Mouse (Mus musculus): ENCODE results near the gene Mmaa.

Gene Mmaa

DNA sequence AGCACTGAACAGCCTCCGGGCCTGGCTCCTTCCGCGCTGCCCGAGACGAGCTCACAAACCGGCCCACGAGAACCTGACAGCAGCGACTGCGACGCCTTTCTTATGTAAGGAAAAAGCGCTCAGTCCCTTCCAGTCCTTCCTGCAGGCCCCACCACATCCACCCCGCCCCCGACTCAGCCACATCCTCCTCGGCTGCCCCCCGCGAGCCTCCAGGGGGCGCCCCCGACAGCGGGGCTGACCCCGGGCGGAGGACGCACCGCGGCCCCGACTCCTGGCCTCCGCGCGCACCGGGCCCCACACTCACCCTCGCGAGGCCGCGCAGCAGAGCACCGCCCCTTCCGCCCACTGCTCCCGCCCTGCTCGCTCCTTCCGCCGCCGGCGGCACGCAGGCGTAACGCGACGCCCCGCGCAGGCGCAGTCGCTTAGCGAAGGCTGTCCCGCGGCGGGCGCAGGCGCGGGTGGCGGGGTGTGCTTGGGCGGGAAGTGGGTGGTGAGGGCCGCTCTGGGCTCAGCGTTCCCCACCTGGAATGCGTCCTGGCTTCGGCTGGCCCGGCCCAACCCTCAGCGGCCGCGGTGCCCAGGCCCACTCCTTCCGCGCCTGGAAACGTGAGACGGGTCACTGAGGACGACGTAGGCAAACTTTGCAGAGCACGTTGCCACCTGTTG, at the start of gene Mmaa:
Gene Mmaa (minus strand): TSS at position 328 of the 666 bp plus-strand sequence.
- DNase-seq (ENCODE audit: low read depth, low spot score), result peak; percentile 95

DNA sequence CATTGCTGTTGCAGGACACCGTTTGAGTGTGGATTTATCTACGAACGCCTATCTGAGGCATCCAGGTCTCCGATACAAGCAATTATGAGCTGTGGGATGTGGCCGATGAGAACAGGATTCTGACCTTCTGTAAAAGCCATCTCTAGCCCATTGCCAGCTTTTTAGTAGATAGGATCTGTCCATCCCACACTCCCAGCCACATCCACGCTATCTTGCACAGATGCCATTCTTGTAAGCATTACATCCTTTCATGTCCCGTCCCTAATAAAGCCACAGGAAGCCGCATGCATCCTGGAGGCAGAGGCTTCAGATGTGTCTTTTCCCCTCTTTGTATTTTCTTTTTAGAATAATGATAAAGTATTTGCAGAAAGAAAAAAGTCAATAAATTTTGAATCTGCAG, 46.5 kb upstream of the Mmaa start:
- no peak for DNase-seq (ENCODE audit: low read depth, low spot score)

DNA sequence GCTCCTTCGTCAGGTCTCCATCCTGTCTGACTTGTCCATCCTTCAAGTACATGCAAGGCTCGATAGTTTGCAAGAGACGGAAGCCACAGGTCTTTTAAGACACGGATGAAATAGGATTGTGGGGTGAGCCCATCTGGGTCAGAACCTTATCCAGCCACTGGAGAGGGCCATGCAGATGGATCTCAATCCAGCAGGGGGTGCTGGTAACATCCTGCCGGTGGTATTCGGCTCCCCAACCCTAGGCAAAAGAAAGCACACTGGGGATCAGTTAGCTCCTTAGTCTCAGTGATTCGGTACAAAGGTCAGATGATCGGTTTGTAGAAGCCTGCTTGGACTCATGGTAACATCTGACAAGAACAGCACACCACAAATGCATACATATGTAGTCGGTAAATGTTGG, 44.8 kb upstream of the Mmaa start:
- no peak for DNase-seq (ENCODE audit: low read depth, low spot score)

DNA sequence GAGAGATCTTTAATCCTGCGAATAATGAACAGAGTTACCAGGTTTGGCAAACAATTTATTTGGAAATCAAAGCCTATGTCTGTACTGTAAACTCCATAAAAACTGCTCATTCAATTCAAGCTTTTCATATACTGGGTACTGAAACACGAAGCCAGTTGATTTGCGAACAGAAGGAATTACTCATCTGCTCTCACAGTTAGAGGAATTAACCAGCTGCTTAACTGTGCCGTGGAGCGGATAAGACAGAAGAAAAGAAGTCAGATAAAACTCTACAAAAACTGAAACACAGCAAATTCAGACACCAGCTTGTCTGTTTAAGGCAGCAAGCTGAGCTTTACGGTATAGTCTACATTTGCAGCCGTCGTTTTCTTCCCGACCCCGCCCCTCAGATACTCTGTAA, 43.9 kb upstream of the Mmaa start:
- no peak for DNase-seq (ENCODE audit: low read depth, low spot score)

DNA sequence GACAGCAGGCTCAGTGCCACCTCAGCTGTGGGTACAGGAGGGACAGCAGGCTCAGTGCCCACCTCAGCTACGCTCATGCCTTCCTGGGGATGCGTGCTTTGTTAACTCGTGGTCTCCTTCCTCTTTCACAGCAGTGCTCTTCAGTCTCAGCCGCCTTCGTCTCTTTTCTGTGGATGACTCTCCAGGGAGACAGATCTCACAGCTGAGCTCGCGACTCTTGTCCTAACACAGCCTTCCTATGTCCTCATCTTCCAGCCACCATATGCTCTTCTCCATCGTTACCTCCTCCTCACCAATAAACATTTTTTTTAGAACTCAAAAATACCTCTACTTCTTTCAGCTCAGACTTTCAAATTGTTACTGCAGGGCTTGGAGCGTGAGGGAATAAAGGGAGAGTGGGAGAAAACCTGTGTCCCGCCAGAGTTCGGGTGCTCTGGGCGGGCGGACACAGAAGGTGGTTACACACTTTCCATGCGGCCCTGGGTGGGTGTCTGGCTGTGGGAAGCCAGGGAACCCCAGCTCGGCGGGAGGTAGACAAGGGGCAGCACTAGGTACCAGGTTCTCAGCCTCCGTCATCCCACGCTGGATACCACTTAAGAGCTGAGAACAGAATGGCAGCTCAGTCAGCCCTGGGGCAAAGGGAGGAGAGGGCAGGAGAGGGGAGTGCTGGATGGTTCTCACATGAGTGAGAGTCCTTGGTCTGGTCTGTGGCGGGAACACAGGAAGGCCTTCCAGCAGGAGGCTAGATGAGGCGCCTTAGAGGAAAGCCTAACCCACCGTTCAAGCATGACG, 37.6 kb upstream of the Mmaa start:
- DNase-seq (ENCODE audit: low read depth, low spot score), result no peak

DNA sequence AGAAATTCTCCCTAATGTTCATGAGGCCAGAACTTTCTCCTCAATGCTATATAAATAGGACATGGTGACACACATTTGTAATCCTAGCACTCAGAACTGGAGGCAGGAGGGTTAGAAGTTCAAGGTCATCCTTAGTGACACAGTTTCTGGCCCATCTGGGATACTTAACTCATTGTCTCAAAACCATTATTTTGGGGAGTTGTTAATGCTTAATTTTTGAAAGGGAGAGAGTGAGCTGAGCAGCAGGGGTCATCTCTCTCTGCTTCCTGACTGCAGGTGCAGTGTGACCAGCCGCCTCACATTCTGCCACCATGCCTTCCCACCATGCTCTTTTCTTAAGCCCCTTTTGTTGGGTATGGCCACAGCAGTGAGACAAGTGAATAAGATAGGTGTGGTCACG, 36.8 kb upstream of the Mmaa start:
- no peak for DNase-seq (ENCODE audit: low read depth, low spot score)

DNA sequence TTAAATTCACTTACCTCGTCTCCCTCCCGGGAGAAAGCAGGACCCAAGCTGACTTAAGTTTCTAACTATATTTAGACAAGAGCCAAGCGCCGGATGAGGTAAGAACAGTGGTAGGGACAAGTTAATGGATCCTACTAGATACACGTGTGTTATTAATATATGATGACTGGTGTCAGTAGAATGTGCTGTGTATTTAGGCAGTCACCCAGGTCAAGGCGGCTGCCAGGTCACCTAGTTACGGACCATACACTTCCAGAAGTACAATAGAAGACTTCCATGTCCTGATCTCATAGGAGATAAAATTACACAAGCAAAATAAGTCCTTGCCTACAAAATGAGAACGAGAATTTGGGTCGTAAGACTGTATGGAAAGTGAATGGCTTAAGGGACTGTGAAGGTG, 36.3 kb upstream of the Mmaa start:
- no peak for DNase-seq (ENCODE audit: low read depth, low spot score)

DNA sequence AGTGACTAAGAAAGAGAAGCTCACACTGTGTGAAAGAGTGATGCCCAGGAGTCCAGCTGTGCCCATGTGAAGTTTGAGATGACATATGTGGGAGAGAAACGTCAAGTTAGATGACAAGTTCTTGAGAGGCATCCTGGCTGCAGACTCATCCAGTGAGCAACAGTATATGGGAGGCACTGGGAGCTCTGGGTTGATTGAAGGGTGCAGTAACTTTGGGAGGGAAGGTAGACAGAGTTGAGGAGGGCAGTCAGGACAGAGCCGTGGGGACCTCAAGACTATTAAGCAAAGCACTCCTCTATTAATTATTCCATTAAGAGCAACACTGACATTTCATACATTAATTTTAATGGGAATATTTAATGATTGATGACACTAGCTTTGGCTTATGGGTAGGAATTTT, 35.0 kb upstream of the Mmaa start:
- no peak for DNase-seq (ENCODE audit: low read depth, low spot score)

DNA sequence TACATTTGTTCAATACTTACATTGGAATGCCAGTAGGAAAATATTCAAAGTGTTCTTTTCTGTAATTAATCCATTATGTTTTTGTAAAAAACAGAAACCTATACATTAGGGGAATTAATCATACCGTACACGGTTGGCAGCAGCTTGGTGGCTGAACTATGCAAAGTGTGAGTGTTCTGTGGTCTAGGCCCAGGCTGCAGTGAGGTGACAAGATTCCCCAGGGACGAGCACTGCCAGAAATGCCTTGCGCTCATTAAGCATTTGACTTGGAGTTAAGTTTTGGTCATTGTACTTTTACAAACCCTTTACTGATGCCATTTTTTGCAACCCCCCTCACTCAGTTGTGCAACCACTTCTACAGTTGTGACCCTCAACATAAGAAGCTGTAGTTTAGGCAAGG, 34.4 kb upstream of the Mmaa start:
- no peak for DNase-seq (ENCODE audit: low read depth, low spot score)

DNA sequence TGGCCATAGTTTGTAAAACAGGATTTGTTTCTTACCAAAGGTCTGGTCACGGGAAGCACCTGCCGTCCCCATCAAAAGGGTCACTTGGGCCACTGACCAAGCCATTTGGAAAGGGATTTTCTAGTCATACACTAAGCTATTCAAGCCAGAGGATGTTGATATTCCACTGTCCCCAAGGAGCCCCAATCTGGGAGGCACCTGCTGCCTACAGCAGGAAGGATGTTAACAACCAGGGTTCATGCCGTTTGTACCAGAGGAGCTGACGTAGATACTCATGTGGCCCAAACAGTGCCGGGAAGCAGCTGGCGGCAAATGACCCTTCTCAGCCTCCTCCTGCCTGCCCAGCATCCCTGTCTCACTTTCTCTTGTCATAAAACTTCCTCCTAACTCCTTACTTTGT, 30.8 kb upstream of the Mmaa start:
- no peak for DNase-seq (ENCODE audit: low read depth, low spot score)

DNA sequence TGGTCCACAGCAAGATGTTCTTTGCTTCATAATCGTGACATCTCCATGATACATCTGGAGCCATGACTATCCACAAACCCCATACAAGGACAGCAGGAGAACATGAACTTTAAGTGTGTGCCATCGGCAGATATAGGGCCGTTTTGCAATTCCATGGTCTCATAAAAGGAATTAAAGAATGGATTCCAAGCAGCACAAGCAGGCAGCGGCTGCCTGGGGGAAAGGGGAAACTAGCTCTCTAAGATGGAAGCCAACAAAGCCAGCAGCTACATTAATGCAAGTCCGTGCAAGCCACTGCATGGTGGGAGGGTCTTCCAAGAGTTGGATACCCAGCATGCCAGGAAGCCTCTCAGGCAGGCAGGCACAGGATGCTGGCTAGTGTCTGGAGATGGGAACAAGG, 30.2 kb upstream of the Mmaa start:
- no peak for DNase-seq (ENCODE audit: low read depth, low spot score)

DNA sequence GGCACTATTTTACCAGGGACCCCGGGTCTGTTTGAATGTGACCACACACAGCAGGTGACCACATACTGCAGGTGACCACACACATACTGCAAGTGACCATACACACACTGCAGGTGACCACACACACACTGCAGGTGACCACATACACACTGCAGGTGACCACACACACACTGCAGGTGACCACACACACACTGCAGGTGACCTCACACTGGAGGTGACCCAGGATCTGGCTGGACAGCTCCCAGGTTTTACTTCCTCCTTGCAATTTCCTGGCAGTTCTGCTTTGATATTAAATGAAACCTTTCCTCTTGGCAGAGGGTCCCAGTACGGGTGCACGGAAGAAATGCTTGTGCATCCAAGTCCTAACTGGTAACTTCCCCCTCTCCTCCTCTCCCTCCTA, 29.3 kb upstream of the Mmaa start:
- no peak for DNase-seq (ENCODE audit: low read depth, low spot score)

DNA sequence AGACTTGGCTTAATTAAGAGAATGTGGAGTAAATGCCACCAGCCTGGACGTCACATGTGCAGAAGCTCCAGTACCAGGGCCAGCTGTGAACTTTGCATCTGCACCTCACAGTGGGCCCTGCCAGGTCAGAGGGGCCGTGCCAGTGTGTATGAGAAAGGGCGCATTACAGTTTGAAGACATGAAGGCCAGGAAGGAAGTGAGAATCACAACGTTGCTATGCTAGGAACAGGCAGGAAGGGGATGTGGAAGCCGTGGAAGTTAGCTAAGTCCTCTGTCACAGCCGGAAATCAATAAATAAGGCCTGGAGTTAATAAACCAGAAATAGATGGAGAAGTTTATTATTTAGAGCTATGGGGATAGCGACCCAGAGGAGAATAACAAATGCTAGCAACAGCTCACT, 28.4 kb upstream of the Mmaa start:
- DNase-seq (ENCODE audit: low read depth, low spot score), result no peak

DNA sequence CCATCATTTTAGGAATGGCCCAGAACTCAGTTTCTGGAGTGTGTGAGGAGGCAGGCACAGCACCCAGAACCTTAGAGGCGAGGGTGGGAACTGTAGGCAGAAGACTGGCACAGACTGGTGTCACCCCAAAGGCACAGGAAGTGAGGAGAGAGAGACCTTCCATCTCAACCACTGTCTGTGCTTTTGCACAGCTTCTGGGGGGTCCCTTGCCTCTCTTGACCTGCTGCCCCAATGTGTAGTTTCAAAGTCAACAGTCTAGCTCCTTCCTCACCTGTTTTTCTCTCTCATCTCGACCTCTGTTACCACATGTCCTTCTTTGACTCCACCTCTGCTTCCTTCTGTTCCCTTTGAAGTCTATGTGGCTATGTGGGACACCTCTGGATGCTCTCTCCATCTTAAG, 16.1 kb upstream of the Mmaa start:
- no peak for DNase-seq (ENCODE audit: low read depth, low spot score)

DNA sequence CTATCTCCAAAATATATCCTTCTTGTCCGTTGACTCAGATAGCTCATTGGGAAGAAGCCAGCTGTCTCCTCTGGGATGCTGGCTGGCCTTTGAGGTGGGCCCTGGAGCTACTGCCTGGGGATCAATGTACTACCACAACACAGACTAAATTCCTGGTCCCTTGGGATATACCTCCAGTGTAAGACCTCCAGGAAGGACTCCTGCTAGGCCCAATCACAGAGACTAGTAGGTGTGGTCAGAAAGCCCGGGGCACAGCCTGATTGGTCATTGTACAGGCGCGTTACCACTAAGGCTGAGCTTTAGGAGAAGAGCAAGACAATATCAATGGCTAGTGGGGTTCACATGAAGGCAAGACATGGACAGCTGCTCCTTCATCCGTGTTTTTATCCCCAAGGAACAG, 11.2 kb upstream of the Mmaa start:
- DNase-seq (ENCODE audit: low read depth, low spot score), result no peak

DNA sequence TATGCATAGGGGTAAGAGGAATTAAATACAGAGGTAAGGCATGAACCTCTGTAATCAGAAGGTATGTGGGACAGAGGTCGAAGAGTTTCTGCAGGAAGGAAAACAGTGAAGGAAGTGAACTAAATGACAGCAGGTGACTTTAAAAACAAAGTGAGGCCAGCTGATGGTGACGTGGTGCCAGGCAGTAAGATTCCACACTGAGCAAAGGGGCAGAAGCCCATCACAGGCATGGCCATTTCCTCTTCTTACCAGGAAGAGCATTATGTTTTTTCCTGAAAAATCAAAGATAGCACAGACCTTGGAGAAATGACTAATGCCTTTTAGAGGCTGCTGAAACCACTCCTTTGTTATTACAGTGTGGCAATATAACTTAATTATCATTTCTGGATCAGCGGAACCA, 6.8 kb upstream of the Mmaa start:
- no peak for DNase-seq (ENCODE audit: low read depth, low spot score)

DNA sequence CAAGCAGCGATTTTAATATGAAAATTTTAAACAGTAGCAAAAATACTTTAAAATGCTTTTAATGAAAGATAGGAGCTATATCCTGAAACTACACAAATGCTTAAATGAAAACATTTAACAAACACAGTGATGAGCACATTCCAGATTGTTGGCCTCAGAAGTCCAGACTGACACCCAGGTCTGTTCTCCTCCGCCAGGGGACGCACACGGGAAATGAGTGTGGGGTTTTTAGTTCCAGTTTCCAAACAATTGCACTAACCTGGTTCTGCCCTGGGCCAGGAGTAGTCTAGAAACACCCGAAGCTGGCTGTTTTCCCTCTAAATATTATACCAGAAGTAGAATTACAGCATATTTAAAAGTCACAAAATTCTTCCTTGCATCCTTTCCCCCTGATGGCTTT, 5.0 kb upstream of the Mmaa start:
- DNase-seq (ENCODE audit: low read depth, low spot score), result no peak

DNA sequence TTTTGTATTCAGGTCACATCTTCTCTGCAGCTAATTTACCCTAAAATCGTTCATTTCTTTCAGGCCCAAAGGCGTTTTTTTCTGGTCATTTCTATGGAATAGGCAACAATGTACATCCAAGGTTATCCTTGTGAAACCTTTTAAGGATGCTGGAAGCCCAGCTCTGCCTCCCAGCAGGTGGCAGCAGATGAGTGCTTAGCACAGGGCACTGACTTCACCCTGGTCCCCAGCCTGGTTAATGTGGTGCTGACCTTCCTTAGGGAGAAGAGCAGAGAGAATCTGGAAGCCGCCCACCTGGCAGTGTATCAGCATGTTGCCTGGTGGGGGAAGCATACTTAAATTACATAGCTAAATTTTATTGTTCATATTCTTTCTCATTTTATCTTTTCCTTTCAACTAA, 3.0 kb upstream of the Mmaa start:
- peak; percentile 66 for DNase-seq (ENCODE audit: low read depth, low spot score)

DNA sequence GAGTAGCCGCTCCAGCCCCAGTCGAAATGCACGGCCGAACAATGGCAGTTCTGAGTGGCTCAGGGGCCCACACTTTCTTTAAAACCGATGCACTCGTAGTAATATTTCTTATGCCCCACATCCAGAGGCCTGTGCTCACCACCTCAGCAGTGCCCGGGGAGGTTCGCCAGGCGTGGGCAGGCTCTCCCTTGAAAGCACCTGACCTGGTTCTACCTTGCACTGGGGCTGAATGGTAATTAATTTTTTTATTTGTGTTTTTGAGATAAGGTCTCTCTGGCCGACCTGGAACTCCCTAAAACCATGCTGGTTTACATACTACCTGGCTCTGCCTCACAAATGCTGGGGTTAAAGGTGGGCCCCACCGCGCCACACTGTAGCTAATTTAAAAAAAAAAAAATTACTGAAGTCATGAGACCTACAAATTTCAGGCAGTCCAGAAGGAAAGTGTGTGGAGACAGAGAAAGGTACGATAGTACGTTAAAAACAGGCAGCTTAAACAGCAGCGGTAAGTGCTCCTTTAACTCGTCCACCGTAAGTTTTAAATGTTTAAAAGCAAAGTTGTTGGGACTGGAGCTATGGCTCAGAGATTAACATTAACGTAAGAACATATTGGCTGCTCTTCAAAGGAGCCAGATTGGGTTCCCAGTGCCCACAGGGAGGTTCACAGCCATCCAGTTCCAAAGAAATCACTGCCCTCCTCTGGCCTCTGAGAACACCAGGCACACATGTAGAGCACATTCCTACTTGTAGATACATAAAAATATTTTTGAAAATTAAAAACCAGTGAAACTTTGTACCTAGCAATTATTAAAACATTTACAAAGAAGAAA, 754 bp upstream of the Mmaa start:
- no peak for DNase-seq (ENCODE audit: low read depth, low spot score)

DNA sequence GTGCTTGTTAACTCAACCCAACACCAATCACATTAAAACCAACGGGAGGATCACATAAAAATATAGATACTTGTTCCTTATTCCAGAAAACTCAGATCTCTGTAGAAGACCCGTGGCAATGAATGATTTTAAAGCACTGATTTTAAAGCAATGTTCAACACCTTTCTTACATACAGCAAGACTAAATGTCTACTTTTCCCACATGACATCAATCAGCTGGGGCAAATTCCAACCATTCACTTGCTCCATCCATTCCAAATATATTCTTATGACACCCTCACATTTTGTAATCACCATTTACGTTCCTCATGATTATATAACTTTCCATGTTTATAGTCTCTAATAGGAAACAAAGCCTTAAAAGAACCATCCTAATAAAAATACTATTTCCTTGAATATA, 896 bp downstream of the Mmaa start:
- DNase-seq (ENCODE audit: low read depth, low spot score), result no peak

DNA sequence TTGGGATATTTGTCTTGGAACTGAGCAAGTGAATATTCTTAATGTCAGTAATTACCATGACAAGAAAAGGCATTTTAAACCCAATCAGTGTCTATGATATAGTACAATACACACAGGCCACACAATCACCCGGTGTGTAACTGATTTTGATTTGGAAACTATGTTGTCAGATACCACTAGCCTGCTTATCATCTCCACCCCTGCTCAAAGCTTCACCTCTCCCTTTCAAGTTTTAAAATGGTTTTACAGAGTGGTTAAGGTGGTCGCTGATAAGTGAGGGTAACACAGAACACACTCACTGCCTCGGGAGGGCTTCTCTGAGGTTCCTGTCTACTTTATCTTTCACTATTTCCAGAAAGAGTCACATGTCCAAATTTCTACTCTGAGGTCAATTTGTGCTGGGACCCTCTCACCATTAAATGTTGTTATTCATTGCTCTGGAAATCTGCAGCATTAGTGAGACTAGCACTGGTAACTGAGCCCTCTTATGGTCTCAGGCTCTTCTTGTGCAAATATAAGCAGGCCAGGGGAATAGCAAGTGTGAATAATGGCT, 1.9 kb downstream of the Mmaa start:
- DNase-seq (ENCODE audit: low read depth, low spot score), result no peak

DNA sequence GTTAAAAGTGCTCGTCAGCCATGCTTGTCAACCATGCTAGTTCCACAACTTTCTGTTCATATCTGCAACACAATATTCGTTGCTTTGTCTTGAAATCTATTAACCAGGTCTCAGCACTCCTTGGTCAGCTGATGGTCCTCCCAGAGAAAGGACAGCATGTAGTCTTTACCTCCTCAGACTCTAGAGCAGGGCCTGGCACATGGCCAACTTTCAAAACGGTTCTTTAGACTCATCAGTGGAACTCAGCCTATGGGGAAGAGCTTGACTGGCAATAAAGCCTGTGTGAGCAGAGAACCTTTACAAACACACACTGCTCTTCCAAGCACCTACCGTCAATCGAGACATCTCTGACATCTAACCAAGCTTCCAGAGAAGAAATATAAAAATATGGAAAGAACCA, 5.1 kb downstream of the Mmaa start:
- DNase-seq (ENCODE audit: low read depth, low spot score), result no peak
